Mouse (Mus musculus): ENCODE measurements at regions not wholly inside any gene's neighbourhood (a gene's known extent, or its start where the extent isn't known, plus 50 kb on each side); places are given as distances from the start of the nearest gene placed in this dataset.

GRCm38 (mm10) chr5:64610562-64611405 is 192.4 kb upstream of the Klf3 start:
- no peak for DNase-seq

- DNase-seq = no peak
Measured at GRCm38 (mm10) chr5:64612017-64612416, 191.2 kb upstream of the Klf3 start.

GRCm38 (mm10) chr5:64613696-64614095 is 189.5 kb upstream of the Klf3 start:
- DNase-seq = no peak

GRCm38 (mm10) chr5:64618126-64618525 is 185.1 kb upstream of the Klf3 start:
- no peak for DNase-seq

GRCm38 (mm10) chr5:64619752-64620151 is 183.4 kb upstream of the Klf3 start:
- DNase-seq = no peak

- DNase-seq = no peak
Measured at GRCm38 (mm10) chr5:64620726-64621125, 182.5 kb upstream of the Klf3 start.

GRCm38 (mm10) chr5:64621386-64621785 is 181.8 kb upstream of the Klf3 start:
- no peak for DNase-seq

GRCm38 (mm10) chr5:64623653-64624052 is 179.5 kb upstream of the Klf3 start:
- DNase-seq = no peak

- DNase-seq = no peak
Measured at GRCm38 (mm10) chr5:64624205-64624604, 179.0 kb upstream of the Klf3 start.

GRCm38 (mm10) chr5:64625421-64625820 is 177.8 kb upstream of the Klf3 start:
- no peak for DNase-seq

GRCm38 (mm10) chr5:64625841-64626298 is 177.3 kb upstream of the Klf3 start:
- DNase-seq = no peak

GRCm38 (mm10) chr5:64626351-64626750 is 176.8 kb upstream of the Klf3 start:
- DNase-seq = peak; percentile 9 to 26

GRCm38 (mm10) chr5:64630582-64630981 is 172.6 kb upstream of the Klf3 start:
- DNase-seq = no peak

- DNase-seq = no peak
Measured at GRCm38 (mm10) chr5:64632171-64632570, 171.0 kb upstream of the Klf3 start.

GRCm38 (mm10) chr5:64634008-64634407 is 169.2 kb upstream of the Klf3 start:
- no peak for DNase-seq

GRCm38 (mm10) chr5:64634721-64635120 is 168.5 kb upstream of the Klf3 start:
- no peak for DNase-seq

GRCm38 (mm10) chr5:64636301-64636700 is 166.9 kb upstream of the Klf3 start:
- no peak for DNase-seq

- DNase-seq = no peak
Measured at GRCm38 (mm10) chr5:64643584-64643983, 159.6 kb upstream of the Klf3 start.

- peak; percentile 11 to 24 for DNase-seq
Measured at GRCm38 (mm10) chr5:64647417-64648125, 155.6 kb upstream of the Klf3 start.

- DNase-seq = no peak
Measured at GRCm38 (mm10) chr5:64648492-64648891, 154.7 kb upstream of the Klf3 start.

- no peak for DNase-seq
Measured at GRCm38 (mm10) chr5:64651407-64651806, 151.8 kb upstream of the Klf3 start.

- no peak for DNase-seq
Measured at GRCm38 (mm10) chr5:64653764-64654163, 149.4 kb upstream of the Klf3 start.

- no peak for DNase-seq
Measured at GRCm38 (mm10) chr5:64655286-64655685, 147.9 kb upstream of the Klf3 start.

- no peak for DNase-seq
Measured at GRCm38 (mm10) chr5:64661959-64662358, 141.2 kb upstream of the Klf3 start.

Data from cerebellum, postnatal 36 days (tissue).